Mouse (Mus musculus) embryo, embryonic 11 days (tissue): ENCODE results near the gene Capn13.
A peak's percentile ranks its signal among the peaks of the same experiment; 100 is the strongest.
"Not testable (repeated sequence)": the region's sequence is repeated elsewhere in the genome, so short reads cannot be mapped to it uniquely, and the experiment has no call there.

ENCODE experiments used
- DNase-seq: peaks from one replicate; pipeline ENCODE4 v3.0.0-alpha.2; 2015

Capn13 gene

GRCm38 (mm10) chr17:73342673-73343072 is 58.0 kb downstream of the Capn13 start:
- no peak for DNase-seq

- no peak for DNase-seq
Measured at GRCm38 (mm10) chr17:73329071-73329470, 71.6 kb downstream of the Capn13 start.

- peak; percentile 65 for DNase-seq
Measured at GRCm38 (mm10) chr17:73325314-73325713, 75.4 kb downstream of the Capn13 start.

GRCm38 (mm10) chr17:73324732-73325131 is 75.9 kb downstream of the Capn13 start:
- no peak for DNase-seq

GRCm38 (mm10) chr17:73323981-73324380 is 76.7 kb downstream of the Capn13 start:
- no peak for DNase-seq

GRCm38 (mm10) chr17:73314786-73315185 is 85.9 kb downstream of the Capn13 start:
- no peak for DNase-seq

GRCm38 (mm10) chr17:73311491-73311890 is 89.2 kb downstream of the Capn13 start:
- DNase-seq = no peak

- DNase-seq = no peak
Measured at GRCm38 (mm10) chr17:73308691-73309090, 92.0 kb downstream of the Capn13 start.

GRCm38 (mm10) chr17:73306626-73307025 is 94.0 kb downstream of the Capn13 start:
- DNase-seq = no peak

- DNase-seq = peak; percentile 89
Measured at GRCm38 (mm10) chr17:73305622-73306021, 95.0 kb downstream of the Capn13 start.

GRCm38 (mm10) chr17:73304086-73304812 is 96.4 kb downstream of the Capn13 start:
- no peak for DNase-seq

GRCm38 (mm10) chr17:73303676-73304075 is 97.0 kb downstream of the Capn13 start:
- DNase-seq = no peak

GRCm38 (mm10) chr17:73303217-73303616 is 97.4 kb downstream of the Capn13 start:
- DNase-seq = peak; percentile 82

GRCm38 (mm10) chr17:73302104-73302503 is 98.6 kb downstream of the Capn13 start:
- DNase-seq = peak; percentile 84

GRCm38 (mm10) chr17:73301258-73302050 is 99.2 kb downstream of the Capn13 start:
- peak; percentile 82 for DNase-seq

- no peak for DNase-seq
Measured at GRCm38 (mm10) chr17:73300147-73300880, 100.4 kb downstream of the Capn13 start.

- DNase-seq = no peak
Measured at GRCm38 (mm10) chr17:73298981-73299380, 101.7 kb downstream of the Capn13 start.

- DNase-seq = peak; percentile 78
Measured at GRCm38 (mm10) chr17:73296855-73297254, 103.8 kb downstream of the Capn13 start.

GRCm38 (mm10) chr17:73293237-73293636 is 107.4 kb downstream of the Capn13 start:
- DNase-seq = no peak

- no peak for DNase-seq
Measured at GRCm38 (mm10) chr17:73284301-73284700, 116.4 kb downstream of the Capn13 start.

GRCm38 (mm10) chr17:73282702-73283101 is 118.0 kb downstream of the Capn13 start:
- DNase-seq = not testable (repeated sequence)

- DNase-seq = no peak
Measured at GRCm38 (mm10) chr17:73277770-73278169, 122.9 kb downstream of the Capn13 start.

- no peak for DNase-seq
Measured at GRCm38 (mm10) chr17:73275066-73275465, 125.6 kb downstream of the Capn13 start.
